Mouse (Mus musculus) liver, embryonic 14.5 days (tissue): ENCODE measurements around the gene Tfeb. TPM values are rescaled to one million over a fixed set of nuclear protein-coding genes. Genes with fewer than 3 reads are reported as not detected.

Experiments
- ATAC-seq: fragments of 200-750 bp; cut with Nextera tagmentation; 2 replicates; pipeline ENCODE4 v1.8.0; 2017; ENCODE audit warnings: moderate number of reproducible peaks, mild to moderate bottlenecking, moderate library complexity; ENCODE audit not compliant: insufficient read depth
- DNase-seq, 3 experiments: peaks; one replicate each; pipeline ENCODE4 v3.0.0-alpha.2; 2012 to 2013; ENCODE audit warnings: low read depth in 3 of 3, low spot score in 3 of 3
- H3K27ac ChIP-seq: fragments of 300-500 bp; sonication (generic); 2 replicates; pipeline ENCODE4 v1.5.1; 2014; ENCODE audit warnings: moderate library complexity, mild to moderate bottlenecking, control low read depth, inconsistent platforms
- H3K27me3 ChIP-seq: fragments of 300-500 bp; sonication (generic); 2 replicates; pipeline ENCODE4 v1.6.1; 2014; ENCODE audit warnings: mild to moderate bottlenecking, low read length, moderate library complexity; ENCODE audit not compliant: control insufficient read depth, insufficient read depth
- H3K36me3 ChIP-seq: fragments of 300-500 bp; sonication (generic); replicated peaks from 2 replicates; pipeline ENCODE4 v1.6.1; 2014; ENCODE audit warnings: low read depth; ENCODE audit not compliant: control insufficient read depth, insufficient read depth
- H3K4me1 ChIP-seq, 2 experiments: fragments of 200-500 bp in 1 of 2; fragments of 300-500 bp in 1 of 2; sonication (generic) in 1 of 2; replicated peaks; 2 replicates each; pipeline ENCODE4 v1.6.1; 2012 to 2014; ENCODE audit warnings: antibody characterized with exemption in 1 of 2, inconsistent platforms in 1 of 2, low read length in 1 of 2; ENCODE audit not compliant: control insufficient read depth in 2 of 2, insufficient read depth in 2 of 2
- H3K4me2 ChIP-seq: fragments of 300-500 bp; sonication (generic); 2 replicates; pipeline ENCODE4 v1.6.1; 2014; ENCODE audit warnings: low read depth, mild to moderate bottlenecking, control low read depth, moderate library complexity
- H3K4me3 ChIP-seq, 2 experiments: fragments of 200-500 bp in 1 of 2; fragments of 300-500 bp in 1 of 2; sonication (generic) in 1 of 2; 2 replicates each; pipeline ENCODE4 v1.5.1; 2012 to 2014; ENCODE audit warnings: low read depth in 2 of 2, low read length in 2 of 2, mild to moderate bottlenecking in 2 of 2, control low read depth in 1 of 2, inconsistent platforms in 1 of 2, moderate library complexity in 1 of 2; ENCODE audit not compliant: insufficient read depth in 1 of 2
- H3K9ac ChIP-seq: fragments of 300-500 bp; sonication (generic); replicated peaks from 2 replicates; pipeline ENCODE4 v1.6.1; 2014; ENCODE audit warnings: mild to moderate bottlenecking, control low read depth, moderate library complexity
- H3K9me3 ChIP-seq: fragments of 300-500 bp; sonication (generic); 2 replicates; pipeline ENCODE4 v1.6.1; 2016; ENCODE audit warnings: low read length, mixed read lengths; ENCODE audit not compliant: control insufficient read depth
- CTCF ChIP-seq: IDR thresholded peaks from 2 replicates; pipeline ENCODE4 v1.5.1; 2016; ENCODE audit warnings: antibody characterized with exemption, low read depth, control low read depth
- EP300 ChIP-seq: IDR thresholded peaks from 2 replicates; pipeline ENCODE4 v1.6.1; 2016; ENCODE audit warnings: antibody characterized with exemption, low read depth
- WGBS: fragments of 180-500 bp; shearing (Covaris S2); extraction: QIAGEN DNeasy Blood & Tissue Kit; methylation state at CpG from one replicate; pipeline ENCODE4 v1.1.7; 2014; ENCODE audit not compliant: insufficient replicate concordance; 5-methylcytosine and 5-hydroxymethylcytosine counted together
- polyA plus RNA-seq, 2 experiments: library from polyadenylated mRNA; depleted of rRNA in 1 of 2; stranded (reverse) in 1 of 2; unstranded in 1 of 2; fragments of >200 nt; fragmentation: Nextera tagmentation in 1 of 2; extraction: Ambion mirVana in 1 of 2; gene quantifications; 2 replicates each; pipeline versions ENCODE4 v1.2.1 to v1.2.3; 2012 to 2014

Tfeb gene
- polyA plus RNA-seq, 2 experiments = 2.4 to 3.2 TPM

GRCm38 (mm10) chr17:47795446-47795845 lies 58.6 kb downstream of the Tfeb start:
- H3K9me3 ChIP-seq = no peaks in the 10 kb centered on the region
- no peak overlapping the region for H3K4me2 ChIP-seq
- ATAC-seq = no peak
- H3K27me3 ChIP-seq = no peaks in the 10 kb centered on the region
- no peak overlapping the region for H3K4me3 ChIP-seq
- TF ChIP-seq CTCF (peak; percentile 89), EP300 (no peak)
- 0 out of 4 replicates have a peak, but pooled peaks cover 0 to 2% of the 10 kb centered on the region in 2 experiments for H3K4me1 ChIP-seq
- no peak overlapping the region for H3K27ac ChIP-seq
- WGBS = 24% methylated on average over 3 of the region's 3 CpGs
- no peak overlapping the region for H3K9ac ChIP-seq
- DNase-seq = peak; percentile 26 to 33 (median 31)
- H3K36me3 ChIP-seq = no peaks in the 10 kb centered on the region

DNA sequence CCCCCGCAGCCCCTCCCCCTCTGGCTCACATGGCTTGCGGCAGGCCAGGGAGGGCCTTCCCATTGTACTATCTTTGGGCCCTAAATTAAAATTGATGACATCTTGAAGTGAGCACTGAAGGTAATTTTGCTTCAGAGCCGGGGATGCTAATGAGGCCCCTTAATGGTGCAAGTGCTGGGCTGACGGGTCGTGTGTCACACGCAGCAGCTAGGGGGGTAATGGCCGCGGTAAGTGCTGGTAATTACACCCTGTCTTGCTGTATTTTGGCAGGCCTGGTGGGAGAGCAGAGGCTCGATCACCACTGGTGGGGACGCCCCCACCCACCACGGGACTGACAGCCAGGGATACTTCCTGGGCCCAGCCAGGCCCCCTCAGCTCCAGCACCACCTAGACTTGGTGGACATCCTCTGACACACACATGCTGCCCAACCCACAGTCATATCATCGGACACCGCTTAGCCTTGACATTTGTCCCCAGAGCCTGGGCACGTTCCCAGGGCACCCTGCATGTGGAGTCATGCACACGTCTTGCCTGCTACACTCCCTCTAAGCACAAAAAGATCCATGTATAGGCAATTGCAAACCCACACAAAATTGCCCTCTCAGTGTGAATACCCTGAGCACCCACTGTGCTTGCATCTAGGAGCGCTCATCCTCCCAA lies 59.5 kb downstream of the Tfeb start:
- ATAC-seq (no peak), DNase-seq (no peak)
- Histone ChIP-seq H3K9me3 (no peaks in the 10 kb centered on the region), H3K36me3 (no peaks in the 10 kb centered on the region), H3K4me3 (no peak overlapping the region), H3K9ac (no peak overlapping the region), H3K27me3 (no peaks in the 10 kb centered on the region), H3K4me1 (0 out of 4 replicates have a peak, but pooled peaks cover 0 to 2% of the 10 kb centered on the region in 2 experiments), H3K27ac (no peak overlapping the region), H3K4me2 (no peak overlapping the region)
- 72% methylated on average over 16 of the region's 16 CpGs for WGBS
- no peak for TF ChIP-seq CTCF

DNA sequence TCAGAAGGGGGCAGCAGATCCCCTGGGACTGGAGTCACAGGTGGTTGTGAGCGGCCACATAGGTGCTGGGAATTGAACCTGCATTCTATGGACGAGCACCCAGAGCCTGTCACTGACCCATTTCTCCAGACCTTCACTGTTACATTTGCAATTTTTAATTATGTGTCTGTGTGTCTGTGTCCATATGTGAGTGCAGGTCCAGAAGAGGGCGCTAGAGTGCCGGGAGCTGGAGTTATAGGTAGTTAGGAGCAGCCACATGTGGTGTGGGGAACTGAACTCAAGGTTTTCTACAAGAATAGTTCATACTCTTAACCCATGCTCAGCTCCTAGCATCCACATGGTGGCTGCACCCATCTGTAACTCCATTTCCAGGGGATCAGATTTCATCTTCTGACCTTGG lies 60.1 kb downstream of the Tfeb start:
- no peak overlapping the region for H3K27ac ChIP-seq
- no peak overlapping the region for H3K9ac ChIP-seq
- 38% methylated on average over 4 of the region's 4 CpGs for WGBS
- H3K27me3 ChIP-seq = no peaks in the 10 kb centered on the region
- 0 out of 4 replicates have a peak, but pooled peaks cover 0 to 2% of the 10 kb centered on the region in 2 experiments for H3K4me1 ChIP-seq
- DNase-seq (no peak), ATAC-seq (no peak)
- TF ChIP-seq EP300 = no peak
- peak; percentile 43 for TF ChIP-seq CTCF
- H3K9me3 ChIP-seq = no peaks in the 10 kb centered on the region
- no peak overlapping the region for H3K4me2 ChIP-seq
- H3K4me3 ChIP-seq = no peak overlapping the region
- H3K36me3 ChIP-seq = no peaks in the 10 kb centered on the region

DNA sequence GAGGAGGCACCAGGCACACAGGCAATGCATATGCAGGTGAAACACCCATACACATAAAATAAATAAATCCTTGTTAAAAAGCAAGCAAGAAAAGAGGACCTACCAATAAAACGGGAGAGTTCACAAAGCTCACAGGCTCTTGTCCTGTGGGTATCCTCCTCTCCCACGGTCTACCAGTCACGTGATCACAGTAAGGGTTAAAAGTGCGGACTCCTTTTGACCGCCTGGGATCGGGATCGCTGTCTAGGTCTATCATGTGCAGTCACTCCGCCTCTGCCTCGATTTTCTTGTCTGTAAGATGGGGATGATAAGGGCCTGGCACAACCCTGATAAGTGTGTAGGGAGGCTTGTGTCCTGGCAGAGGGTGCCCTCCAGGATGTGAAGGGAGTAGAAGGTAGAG lies 60.6 kb downstream of the Tfeb start:
- H3K9ac ChIP-seq = no peak overlapping the region
- H3K27me3 ChIP-seq = no peaks in the 10 kb centered on the region
- TF ChIP-seq EP300 (no peak), CTCF (no peak)
- H3K36me3 ChIP-seq = no peaks in the 10 kb centered on the region
- 0 out of 4 replicates have a peak, but pooled peaks cover 0 to 2% of the 10 kb centered on the region in 2 experiments for H3K4me1 ChIP-seq
- DNase-seq (no peak), ATAC-seq (no peak)
- H3K4me3 ChIP-seq = no peak overlapping the region
- no peak overlapping the region for H3K4me2 ChIP-seq
- 45% methylated on average over 9 of the region's 9 CpGs for WGBS
- no peaks in the 10 kb centered on the region for H3K9me3 ChIP-seq
- no peak overlapping the region for H3K27ac ChIP-seq

DNA sequence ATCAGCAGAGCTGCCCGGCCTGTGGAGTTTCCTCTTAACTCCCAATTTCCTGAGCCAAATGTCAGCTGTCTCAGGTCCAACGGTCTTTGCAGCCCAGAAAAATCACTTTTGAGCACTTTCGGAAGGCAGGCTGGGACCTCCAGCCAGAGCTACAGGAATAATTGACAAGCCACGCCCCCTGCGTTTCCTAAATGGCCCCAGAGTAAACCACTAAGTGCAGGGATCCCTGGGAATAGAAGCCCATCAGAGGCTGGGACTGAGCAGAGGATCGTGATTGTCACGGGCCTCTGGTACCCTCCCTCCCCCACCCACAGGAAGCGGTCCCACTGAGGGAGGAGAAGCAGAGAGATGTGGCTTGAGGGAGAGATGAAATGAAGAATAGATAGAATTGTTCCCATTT lies 66.0 kb downstream of the Tfeb start:
- no peak for DNase-seq
- no peak overlapping the region for H3K9ac ChIP-seq
- ATAC-seq = no peak
- H3K4me2 ChIP-seq = no peak overlapping the region
- peaks cover 0 to 3% of the 10 kb centered on the region in 2 experiments; a peak in 2 of 4 replicates for H3K4me1 ChIP-seq
- H3K27ac ChIP-seq = no peak overlapping the region
- no peaks in the 10 kb centered on the region for H3K9me3 ChIP-seq
- TF ChIP-seq EP300 (no peak), CTCF (no peak)
- no peaks in the 10 kb centered on the region for H3K27me3 ChIP-seq
- no peak overlapping the region for H3K4me3 ChIP-seq
- 9% methylated on average over 8 of the region's 8 CpGs for WGBS
- H3K36me3 ChIP-seq = no peaks in the 10 kb centered on the region
